Mouse (Mus musculus): ENCODE results near the gene Wfdc3. TPM values are rescaled to one million over a fixed set of nuclear protein-coding genes. Genes with fewer than 3 reads are reported as not detected.

Gene Wfdc3
- total RNA-seq, 2 experiments from 2014 or later: 0.26 to 0.27 TPM

- no peak for DNase-seq
Measured at GRCm38 (mm10) chr2:164773989-164774364, 28.2 kb upstream of the Wfdc3 start.

DNA sequence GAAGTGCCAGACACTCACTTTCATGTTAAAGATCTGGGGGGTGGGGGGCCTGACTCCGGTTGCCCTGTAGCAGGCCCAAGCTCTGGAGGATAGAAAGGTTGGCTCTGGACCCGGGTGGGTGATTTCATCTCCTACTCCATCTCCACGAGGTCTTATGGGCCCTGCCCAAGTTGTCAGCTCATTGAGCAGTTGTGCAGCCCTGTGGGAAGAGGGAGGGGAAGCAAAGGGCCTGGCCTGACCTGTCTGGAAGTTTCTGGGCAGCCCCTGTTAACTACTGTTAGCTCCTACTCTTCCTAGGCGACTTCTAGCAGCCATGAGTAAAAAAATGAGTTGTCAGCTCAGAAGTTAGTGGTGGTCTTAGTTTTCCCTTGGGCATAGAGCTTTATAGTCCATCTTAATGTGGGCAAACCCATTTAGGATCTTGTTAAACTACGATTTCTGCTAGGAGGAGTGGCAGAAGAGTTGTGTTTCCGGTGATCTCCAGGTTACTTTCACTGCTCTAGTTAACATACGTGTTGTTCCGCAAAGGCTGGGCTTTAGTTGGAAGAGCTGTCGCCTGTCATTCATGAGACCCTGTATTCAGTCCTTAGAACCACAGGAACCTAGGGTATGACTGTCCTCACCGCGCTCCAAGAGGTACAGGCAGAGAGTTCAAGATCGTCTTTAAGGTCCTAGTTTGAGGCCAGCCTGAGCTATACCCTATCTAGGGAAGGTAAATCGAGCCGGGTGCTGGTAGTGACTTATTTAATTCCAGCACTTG, 27.7 kb upstream of the Wfdc3 start:
- DNase-seq: no peak

DNA sequence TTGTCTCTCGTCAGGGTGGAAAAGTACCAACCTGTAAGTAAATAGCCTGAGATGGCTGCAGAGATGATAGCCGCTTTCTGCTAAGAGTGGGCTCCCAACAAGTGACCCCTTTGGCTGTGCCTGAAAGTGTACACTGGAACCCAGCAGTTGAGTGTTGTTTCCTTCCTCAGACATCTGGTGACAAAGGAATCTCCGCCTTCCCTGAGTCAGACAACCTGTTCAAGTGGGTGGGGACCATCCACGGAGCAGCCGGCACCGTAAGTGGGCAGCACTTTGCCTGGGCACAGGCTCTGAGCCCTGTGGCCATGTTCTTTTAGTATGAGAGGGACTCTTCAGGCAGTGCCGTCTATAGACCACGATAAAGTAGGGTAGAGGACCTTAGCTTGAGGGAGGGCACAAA, 25.4 kb upstream of the Wfdc3 start:
- no peak for DNase-seq

GRCm38 (mm10) chr2:164770279-164770678, 24.5 kb upstream of the Wfdc3 start:
- DNase-seq: no peak

DNA sequence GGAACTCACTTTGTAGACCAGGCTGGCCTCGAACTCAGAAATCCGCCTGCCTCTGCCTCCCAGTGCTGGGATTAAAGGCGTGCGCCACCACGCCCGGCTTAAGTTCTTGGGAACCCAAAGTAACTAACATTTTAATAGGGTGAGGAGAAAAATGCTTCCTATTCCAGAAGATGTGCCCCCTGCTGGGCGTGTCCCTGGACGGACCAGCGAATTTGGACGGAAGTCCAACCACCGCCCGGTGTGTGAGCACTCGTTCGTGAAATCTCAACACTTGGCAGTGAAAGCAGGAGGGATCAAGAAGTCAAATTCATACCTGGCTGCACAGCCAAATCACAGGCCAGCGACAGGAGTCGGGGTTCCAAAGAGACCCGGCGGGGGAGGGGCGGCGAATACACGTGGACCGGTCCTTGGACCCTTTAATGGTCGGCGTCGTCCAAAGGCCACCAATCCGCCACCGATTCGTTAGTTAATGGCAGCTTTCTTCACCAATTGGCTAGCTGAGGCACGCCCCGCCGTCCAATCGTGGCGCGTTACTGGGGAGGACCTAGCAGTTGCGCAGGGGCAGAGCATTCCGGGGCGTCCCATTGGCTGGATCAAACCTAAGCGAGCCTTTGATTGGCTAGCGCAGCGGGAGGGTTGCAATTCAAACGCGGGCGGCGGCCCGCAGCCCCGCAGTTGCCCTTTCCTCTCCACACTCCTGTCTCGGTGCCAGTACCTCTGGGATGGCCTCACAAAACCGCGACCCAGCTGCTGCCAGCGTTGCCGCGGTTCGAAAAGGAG, 23.7 kb upstream of the Wfdc3 start, which contains the start of gene Ube2c:
TSS of gene Ube2c (plus strand) at position 641 of the 780 bp plus-strand sequence.
- peak; percentile 98 for DNase-seq

GRCm38 (mm10) chr2:164767812-164768540, 22.2 kb upstream of the Wfdc3 start:
- peak; percentile 47 for DNase-seq

DNA sequence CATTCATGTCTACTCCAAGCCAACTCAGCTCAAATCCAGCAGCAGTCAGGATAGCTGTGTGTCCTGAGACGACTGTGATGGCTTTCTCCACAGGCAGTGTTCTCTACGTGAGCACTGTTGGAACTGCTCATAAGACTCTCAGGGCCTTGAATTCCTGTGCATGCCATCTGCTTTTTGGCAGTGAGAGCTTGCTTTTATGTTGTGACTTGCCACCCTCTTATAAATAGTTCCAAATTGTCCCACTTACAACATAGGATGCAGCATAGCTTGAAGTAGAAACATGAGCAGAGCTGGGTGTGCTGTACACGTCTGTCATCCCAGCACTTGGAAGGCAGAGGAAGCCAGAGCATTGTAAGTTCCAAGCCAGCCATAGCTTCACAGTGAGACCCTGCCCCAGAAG, 20.1 kb upstream of the Wfdc3 start:
- DNase-seq: no peak

DNA sequence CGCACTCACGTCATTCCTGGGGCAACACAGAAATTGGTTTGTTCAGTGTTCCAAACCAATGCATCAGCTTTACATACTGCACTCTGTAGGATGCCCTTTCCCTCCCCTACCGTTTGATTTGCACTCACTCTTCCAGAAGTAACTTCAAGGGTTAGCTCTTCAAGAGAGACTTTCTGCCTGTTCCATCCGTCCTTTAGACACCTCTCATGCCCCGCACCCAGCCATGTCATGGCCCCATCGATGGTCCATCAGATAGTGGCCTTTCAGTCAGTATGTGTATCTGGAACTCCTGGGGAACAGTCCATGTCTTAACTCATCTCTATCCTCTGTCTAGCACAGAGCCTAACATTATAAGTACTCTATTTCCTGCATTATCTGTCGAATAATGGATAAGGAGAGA, 16.9 kb upstream of the Wfdc3 start:
- DNase-seq: no peak

DNA sequence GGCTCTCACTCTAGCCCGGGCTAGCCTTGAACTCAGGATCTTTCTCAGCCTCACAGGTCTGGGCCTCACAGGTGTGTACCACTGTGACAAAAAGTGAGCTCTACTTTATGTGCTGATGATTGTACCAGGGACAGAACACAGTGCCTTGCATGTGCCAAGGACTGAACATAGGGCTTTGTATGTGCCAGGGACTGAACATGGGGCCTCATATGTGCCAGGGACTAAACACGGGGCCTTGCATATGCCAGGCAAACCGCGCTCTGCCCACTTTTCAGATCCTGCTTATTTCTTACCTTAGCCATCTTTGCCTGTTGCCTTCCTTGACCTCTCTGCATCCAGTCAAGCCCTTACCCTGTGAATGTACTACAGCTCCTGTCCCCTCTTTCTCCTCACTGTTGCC, 16.2 kb upstream of the Wfdc3 start:
- DNase-seq: no peak

DNA sequence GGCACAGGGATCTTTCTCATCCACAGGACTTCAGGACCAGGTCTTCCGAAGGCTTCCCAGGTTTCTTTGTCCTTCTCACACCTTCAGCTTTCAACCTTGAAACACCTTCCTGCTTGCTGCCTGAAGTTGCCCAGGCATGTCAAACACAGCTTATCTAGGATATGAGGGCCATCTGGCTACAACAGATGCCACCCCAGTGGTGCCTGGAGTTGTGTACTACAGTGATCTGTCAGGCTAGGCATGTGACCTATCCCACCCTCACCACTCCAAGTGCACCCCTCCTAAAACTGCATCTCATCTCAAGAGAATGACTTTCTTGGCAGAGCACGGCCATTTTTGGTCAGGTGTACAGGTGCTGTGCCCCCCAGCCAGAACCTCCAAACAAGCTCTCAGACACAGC, 15.8 kb upstream of the Wfdc3 start:
- DNase-seq: no peak

- DNase-seq: no peak
Measured at GRCm38 (mm10) chr2:164760059-164760833, 14.5 kb upstream of the Wfdc3 start.

DNA sequence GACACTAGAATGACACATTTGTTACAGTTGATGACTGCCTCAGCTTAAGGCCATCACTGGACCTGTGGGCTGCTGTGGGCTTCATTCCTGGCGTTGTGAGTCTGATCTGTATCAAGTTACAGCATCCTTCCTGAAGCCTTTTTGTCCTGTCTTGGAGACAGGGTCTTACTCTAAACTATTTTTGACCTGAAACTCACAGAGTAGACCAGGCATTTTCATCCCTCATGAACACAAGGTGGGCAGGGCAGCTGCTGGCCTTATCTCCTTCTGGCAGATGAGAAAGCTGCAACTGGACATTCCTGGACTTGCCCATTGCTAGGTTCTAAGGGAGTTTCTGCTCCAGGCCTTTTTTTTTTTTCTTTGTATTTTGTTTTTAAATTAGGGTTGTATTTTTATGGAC, 13.0 kb upstream of the Wfdc3 start:
- DNase-seq: no peak

DNA sequence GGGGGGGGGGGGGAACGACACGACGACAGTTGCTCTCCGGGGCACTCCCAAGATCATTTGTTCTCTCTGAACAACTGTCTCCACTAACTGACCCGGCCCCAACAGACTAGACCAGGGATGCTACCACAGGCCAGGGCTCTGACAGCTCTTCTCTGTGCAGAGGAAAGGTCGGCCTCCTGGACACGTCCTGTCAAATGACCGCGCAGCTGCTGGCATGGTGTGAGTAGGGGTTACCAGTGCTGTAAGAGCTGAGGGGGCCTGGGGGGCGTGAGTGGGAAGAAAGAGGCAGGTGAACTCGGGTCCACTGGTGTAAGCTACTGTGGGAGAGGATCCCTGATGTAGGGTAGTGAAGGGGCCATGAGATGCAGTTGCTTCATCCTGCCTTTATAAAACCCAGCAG, 12.1 kb upstream of the Wfdc3 start:
- DNase-seq: no peak

DNA sequence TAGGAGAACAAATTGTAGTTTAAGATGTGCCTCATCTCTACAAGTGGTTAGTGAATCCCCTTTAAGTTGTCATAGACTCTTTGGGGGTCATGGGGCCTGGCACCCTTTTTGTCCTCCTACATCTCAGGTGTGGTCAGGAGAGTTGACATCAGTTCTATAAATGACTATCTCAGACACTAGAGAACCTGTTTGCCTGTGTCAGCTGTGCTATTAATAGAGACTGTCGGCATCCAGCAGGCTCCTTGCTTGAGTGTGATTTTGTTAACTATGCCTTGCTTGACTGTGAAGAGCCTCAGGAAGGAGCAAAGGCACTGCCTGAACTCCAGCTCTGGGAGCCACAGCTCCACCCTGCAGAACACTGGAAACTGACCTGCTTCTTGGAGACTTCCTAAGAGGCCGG, 9.1 kb upstream of the Wfdc3 start:
- DNase-seq: peak; percentile 29

GRCm38 (mm10) chr2:164754105-164754504, 8.4 kb upstream of the Wfdc3 start:
- no peak for DNase-seq

DNA sequence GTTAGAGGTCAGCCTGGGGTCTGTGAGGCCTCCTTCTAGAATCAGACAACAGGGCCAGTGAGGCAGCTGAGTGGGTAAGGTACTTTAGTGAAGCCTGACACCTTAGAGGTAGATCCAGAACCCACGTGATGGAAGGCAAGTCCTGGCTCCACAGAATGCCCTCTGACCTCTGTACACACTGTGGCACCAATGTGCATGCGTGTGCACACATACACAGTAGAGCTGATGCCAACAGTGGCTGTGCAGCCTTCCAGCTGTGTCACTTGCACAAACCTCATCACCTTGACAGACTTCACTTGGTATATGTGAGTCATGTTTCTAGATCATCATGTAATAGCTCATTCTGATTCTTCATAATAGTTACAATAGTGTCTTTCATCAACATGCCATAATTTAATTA, 6.7 kb upstream of the Wfdc3 start:
- DNase-seq: no peak

GRCm38 (mm10) chr2:164748991-164749390, 3.3 kb upstream of the Wfdc3 start:
- DNase-seq: no peak

- no peak for DNase-seq
Measured at GRCm38 (mm10) chr2:164748191-164748590, 2.5 kb upstream of the Wfdc3 start.

DNA sequence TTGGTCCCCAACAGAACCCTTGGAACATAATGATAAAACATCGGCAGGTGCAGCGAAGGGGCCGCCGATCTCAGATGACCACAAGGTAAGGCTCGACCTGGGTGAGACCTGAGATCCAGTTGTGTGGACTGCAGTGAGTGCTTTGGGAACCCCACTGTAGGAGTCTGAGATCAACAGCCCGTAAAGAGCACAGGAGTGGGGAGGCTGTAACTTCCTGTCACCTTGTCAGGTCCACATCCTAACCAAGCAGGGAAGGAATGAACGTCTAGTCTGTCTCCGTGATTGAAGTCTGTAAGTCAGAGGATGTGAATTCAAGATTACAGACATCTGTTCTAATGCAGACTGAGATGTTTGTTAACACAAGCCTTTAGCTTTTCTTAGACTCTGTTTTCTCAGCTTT, 962 bp upstream of the Wfdc3 start:
- DNase-seq: no peak

DNA sequence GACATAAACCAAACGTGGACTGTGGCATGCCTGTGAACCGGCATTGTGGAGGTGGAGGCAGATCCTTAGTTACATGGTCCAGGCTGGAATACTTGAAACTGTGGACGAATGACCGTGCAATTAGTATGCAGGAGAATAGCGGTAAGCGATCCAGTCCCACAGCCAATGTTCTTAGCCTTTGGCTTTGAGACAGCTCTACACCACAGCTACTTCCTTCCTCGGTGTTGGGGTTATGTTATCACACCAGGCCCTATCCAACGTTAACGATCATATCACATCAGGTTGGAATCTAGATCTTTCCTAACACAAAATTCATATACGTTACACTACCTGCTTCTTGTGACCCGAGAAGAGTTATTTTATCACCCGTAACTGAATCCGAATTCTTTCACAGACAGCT, 744 bp downstream of the Wfdc3 start:
- DNase-seq: no peak

DNA sequence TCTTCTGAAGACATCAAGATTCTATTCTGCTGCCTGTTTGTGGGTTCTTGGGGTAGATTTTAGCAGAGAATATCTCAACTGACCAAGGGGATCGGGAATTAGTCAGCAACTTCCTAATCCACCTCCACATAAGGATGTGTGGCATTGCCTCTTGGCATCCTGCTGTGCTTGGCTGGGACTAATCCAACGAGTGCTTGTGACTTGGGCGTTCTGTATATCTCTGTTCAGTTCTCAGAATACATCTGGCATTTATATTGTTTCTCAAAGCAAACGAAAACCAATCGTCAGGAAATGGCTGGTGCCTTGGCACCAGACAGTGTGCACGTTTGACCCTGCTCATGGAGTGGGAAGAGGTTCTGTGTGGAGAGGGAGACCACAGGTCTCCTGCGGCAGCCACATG, 5.9 kb downstream of the Wfdc3 start:
- DNase-seq: no peak

DNA sequence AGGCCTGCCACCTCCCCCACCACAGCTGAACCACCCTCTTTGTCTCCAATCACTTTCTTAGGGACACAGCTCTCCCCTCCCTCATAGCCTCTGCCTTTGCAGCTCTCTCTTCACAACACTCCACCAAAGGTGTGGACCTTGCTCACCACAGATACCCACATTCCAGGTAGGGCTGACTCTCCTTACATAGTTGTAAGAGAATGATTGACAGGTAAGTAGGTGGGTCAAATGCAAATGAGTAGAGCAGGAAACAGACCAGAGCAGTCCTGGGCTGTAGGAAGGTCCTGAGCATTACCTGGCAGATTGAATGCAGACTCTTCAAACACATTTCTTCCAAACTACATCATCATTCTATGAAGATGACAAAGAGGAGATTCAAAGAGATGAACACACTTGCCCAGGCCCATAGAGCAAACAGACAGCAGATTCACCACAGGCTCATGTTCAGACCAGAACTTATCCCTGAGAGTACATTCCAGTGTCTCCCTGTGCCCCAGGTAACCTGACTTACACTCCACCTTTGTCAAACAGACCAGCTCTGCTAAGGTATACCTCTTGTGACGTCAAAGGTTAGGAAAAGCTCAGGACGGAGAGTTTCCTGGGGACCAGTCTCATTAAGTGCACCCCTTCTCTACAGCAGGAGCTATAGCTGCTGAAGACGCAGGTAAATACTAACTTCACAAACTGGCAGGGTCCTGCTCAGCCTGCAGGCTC, 8.2 kb downstream of the Wfdc3 start:
- no peak for DNase-seq
